Mouse (Mus musculus) neural tube, embryonic 14.5 days (tissue): ENCODE measurements around the gene D16Ertd472e. TPM values are rescaled to one million over a fixed set of nuclear protein-coding genes. Genes with fewer than 3 reads are reported as not detected.

ENCODE experiments used
- polyA plus RNA-seq: library from polyadenylated mRNA; unstranded; fragments of >200 nt; fragmentation: Nextera tagmentation; extraction: Ambion mirVana; gene quantifications from 2 replicates; pipeline ENCODE4 v1.2.1, GENCODE M21; 2014

The D16Ertd472e gene
- polyA plus RNA-seq, 1 experiment from 2014 or later, result 8.2 TPM

Other genes with a start within 250 kb of the D16Ertd472e start
- gene Btg3, start 199.5 kb downstream of the D16Ertd472e start, polyA plus RNA-seq, result 18.4 and 22.4 TPM in 2 replicates